Mouse (Mus musculus) liver, postnatal 0 days (tissue): ENCODE data around the gene Hnrnpu. TPM values are rescaled to one million over a fixed set of nuclear protein-coding genes. Genes with fewer than 3 reads are reported as not detected.

ENCODE experiments used
- ATAC-seq: fragments of 200-750 bp; cut with Nextera tagmentation; 2 replicates; pipeline ENCODE4 v1.8.0; 2017; ENCODE audit warnings: mild to moderate bottlenecking, moderate library complexity
- DNase-seq: peaks from one replicate; pipeline ENCODE4 v3.0.0-alpha.2; 2016
- H3K27ac ChIP-seq: fragments of 300-500 bp; sonication (generic); 2 replicates; pipeline ENCODE4 v1.5.1; 2014; ENCODE audit warnings: antibody characterized with exemption, moderate library complexity, mild to moderate bottlenecking, low read depth
- H3K27me3 ChIP-seq: fragments of 300-500 bp; sonication (generic); 2 replicates; pipeline ENCODE4 v1.6.1; 2014; ENCODE audit warnings: low read length, control low read depth, mixed read lengths; ENCODE audit not compliant: insufficient read depth
- H3K36me3 ChIP-seq: fragments of 300-500 bp; sonication (generic); replicated peaks from 2 replicates; pipeline ENCODE4 v1.6.1; 2014; ENCODE audit warnings: mild to moderate bottlenecking, control low read depth, low read length, moderate library complexity, mixed read lengths; ENCODE audit not compliant: insufficient read depth
- H3K4me1 ChIP-seq: fragments of 300-500 bp; sonication (generic); 2 replicates; pipeline ENCODE4 v1.6.1; 2014; ENCODE audit warnings: antibody characterized with exemption, mild to moderate bottlenecking, control low read depth; ENCODE audit not compliant: insufficient read depth
- H3K4me2 ChIP-seq: fragments of 300-500 bp; sonication (generic); 2 replicates; pipeline ENCODE4 v1.6.1; 2014; ENCODE audit warnings: low read depth, mild to moderate bottlenecking, low read length, moderate library complexity, mixed read lengths
- H3K4me3 ChIP-seq: fragments of 300-500 bp; sonication (generic); 2 replicates; pipeline ENCODE4 v1.5.1; 2014; ENCODE audit warnings: low read depth, low read length
- H3K9ac ChIP-seq: fragments of 300-500 bp; sonication (generic); replicated peaks from 2 replicates; pipeline ENCODE4 v1.6.1; 2014; ENCODE audit warnings: mild to moderate bottlenecking, moderate library complexity
- H3K9me3 ChIP-seq: fragments of 300-500 bp; sonication (generic); 2 replicates; pipeline ENCODE4 v1.6.1; 2016; ENCODE audit warnings: mild to moderate bottlenecking, control low read depth, low read length, mixed read lengths
- CTCF ChIP-seq: sonication (generic); IDR thresholded peaks from 2 replicates; pipeline ENCODE4 v1.5.1; 2016; ENCODE audit warnings: antibody characterized with exemption, low read depth
- EP300 ChIP-seq: IDR thresholded peaks from 2 replicates; pipeline ENCODE4 v1.6.1; 2016; ENCODE audit warnings: antibody characterized with exemption, low read depth, mild to moderate bottlenecking
- WGBS: fragments of 180-500 bp; shearing (Covaris S2); extraction: QIAGEN DNeasy Blood & Tissue Kit; methylation state at CpG from one replicate; pipeline ENCODE4 v1.1.7; 2014; ENCODE audit not compliant: insufficient replicate concordance; 5-methylcytosine and 5-hydroxymethylcytosine counted together
- polyA plus RNA-seq: library from polyadenylated mRNA; unstranded; fragments of >200 nt; fragmentation: Nextera tagmentation; extraction: Ambion mirVana; gene quantifications from 2 replicates; pipeline ENCODE4 v1.2.1, GENCODE M21; 2015

Gene Hnrnpu
- polyA plus RNA-seq, 1 experiment from 2014 or later, result 106 TPM

GRCm38 (mm10) chr1:178323235-178323634 is 14.4 kb downstream of the Hnrnpu start:
- TF ChIP-seq EP300, result no peak
- no peak for TF ChIP-seq CTCF
- Histone ChIP-seq H3K27ac (no peak overlapping the region), H3K36me3 (peaks cover 65% of the 10 kb centered on the region)

GRCm38 (mm10) chr1:178321730-178322357 is 15.8 kb downstream of the Hnrnpu start:
- Histone ChIP-seq H3K36me3 (peaks cover 51% of the 10 kb centered on the region), H3K27me3 (no peaks in the 10 kb centered on the region), H3K4me2 (peak overlapping the region; percentile 70), H3K4me1 (peaks cover 32% of the 10 kb centered on the region), H3K9ac (no peak overlapping the region), H3K9me3 (no peaks in the 10 kb centered on the region), H3K27ac (0 out of 2 replicates have a peak overlapping the region, but pooled peaks have one; percentile 98), H3K4me3 (no peak overlapping the region)
- no peak for TF ChIP-seq EP300
- TF ChIP-seq CTCF, result no peak
- WGBS, result 68% methylated on average over 4 of the region's 4 CpGs
- DNase-seq (peak; percentile 2), ATAC-seq (no peak)

More at GRCm38 (mm10) chr1:178323235-178323634, 14.4 kb downstream of the Hnrnpu start:
- ATAC-seq (no peak), DNase-seq (peak; percentile 7)
- Histone ChIP-seq H3K4me2 (no peak overlapping the region), H3K9me3 (no peaks in the 10 kb centered on the region), H3K4me3 (no peak overlapping the region), H3K27me3 (no peaks in the 10 kb centered on the region), H3K9ac (no peak overlapping the region), H3K4me1 (peaks cover 30% of the 10 kb centered on the region)
- WGBS, result 94% methylated on average over 1 of the region's 1 CpGs

- 39% methylated on average over 5 of the region's 5 CpGs for WGBS
- H3K36me3 ChIP-seq, result peaks cover 44% of the 10 kb centered on the region
Observed at GRCm38 (mm10) chr1:178320723-178321590, 16.6 kb downstream of the Hnrnpu start.

GRCm38 (mm10) chr1:178320038-178320722 is 17.4 kb downstream of the Hnrnpu start:
- peak; percentile 16 for DNase-seq
- no peaks in the 10 kb centered on the region for H3K9me3 ChIP-seq
- H3K9ac ChIP-seq, result peak overlapping the region; percentile 85
- peaks cover 34% of the 10 kb centered on the region for H3K4me1 ChIP-seq
- WGBS, result 16% methylated on average over 8 of the region's 8 CpGs
- H3K4me3 ChIP-seq, result peak overlapping the region; percentile 78
- H3K27me3 ChIP-seq, result no peaks in the 10 kb centered on the region
- H3K27ac ChIP-seq, result peak overlapping the region; percentile 98
- H3K4me2 ChIP-seq, result peak overlapping the region; percentile 70
- H3K36me3 ChIP-seq, result peaks cover 41% of the 10 kb centered on the region
- no peak for ATAC-seq
- TF ChIP-seq CTCF, result no peak
- no peak for TF ChIP-seq EP300

More at GRCm38 (mm10) chr1:178320723-178321590, 16.6 kb downstream of the Hnrnpu start:
- Histone ChIP-seq H3K4me2 (peak overlapping the region; percentile 70), H3K27me3 (no peaks in the 10 kb centered on the region), H3K9ac (peak overlapping the region; percentile 85), H3K4me3 (peak overlapping the region; percentile 78), H3K4me1 (peaks cover 34% of the 10 kb centered on the region), H3K9me3 (no peaks in the 10 kb centered on the region), H3K27ac (peak overlapping the region; percentile 98)
- DNase-seq (peak; percentile 12), ATAC-seq (no peak)
- TF ChIP-seq CTCF, result no peak
- TF ChIP-seq EP300, result no peak

- TF ChIP-seq EP300 (no peak), CTCF (no peak)
- DNase-seq, result peak; percentile 10
- WGBS, result 1% methylated on average over 12 of the region's 12 CpGs
- H3K27me3 ChIP-seq, result no peaks in the 10 kb centered on the region
- peaks cover 34% of the 10 kb centered on the region for H3K36me3 ChIP-seq
- H3K9ac ChIP-seq, result peak overlapping the region; percentile 85
- peak overlapping the region; percentile 98 for H3K27ac ChIP-seq
- H3K4me2 ChIP-seq, result peak overlapping the region; percentile 70
- H3K4me1 ChIP-seq, result peaks cover 34% of the 10 kb centered on the region
- peak; percentile 18 for ATAC-seq
- H3K4me3 ChIP-seq, result peak overlapping the region; percentile 78
- no peaks in the 10 kb centered on the region for H3K9me3 ChIP-seq
Observed at GRCm38 (mm10) chr1:178319295-178320037, 18.1 kb downstream of the Hnrnpu start.
